Comparison of ENCODE assay signal across 8 mouse cellular contexts in the genomic region with DNA sequence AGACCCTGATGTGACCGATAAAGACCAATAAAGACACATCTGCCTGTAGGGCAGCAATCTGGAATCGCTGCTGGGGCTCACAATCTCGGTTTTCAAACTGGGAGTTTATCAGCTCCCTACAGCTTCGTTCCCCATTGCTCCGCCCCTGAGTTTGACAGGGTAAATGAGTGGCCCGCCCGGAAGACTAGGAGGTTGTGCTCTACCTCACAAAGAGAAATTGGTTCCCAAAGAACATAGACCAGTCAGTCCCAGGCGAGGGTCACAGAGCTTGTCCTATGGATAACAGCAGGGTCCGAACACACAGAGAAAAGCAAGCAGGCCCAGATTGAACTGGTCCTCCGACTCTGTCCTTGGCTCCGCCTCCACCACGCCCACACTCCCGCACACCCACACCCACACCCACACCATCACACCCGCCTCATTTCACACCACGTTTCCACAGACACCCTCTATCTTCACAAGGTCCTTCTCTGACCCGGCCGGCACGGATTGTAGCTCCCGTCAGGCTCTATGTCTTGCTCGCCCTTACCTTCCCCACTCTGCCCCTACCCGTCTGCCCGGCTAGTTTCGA. TPM values are rescaled to one million over a fixed set of nuclear protein-coding genes. Genes with fewer than 3 reads are reported as not detected.
DNase-seq lines count a peak whose midpoint lies in the region; ATAC-seq and TF ChIP-seq lines count a peak whose summit lies in the region.

No protein-coding gene starts in this region.

- peak overlapping the region; percentile 60 for H3K4me3 ChIP-seq in forebrain, postnatal 0 days (ENCODE audit: low read depth, low read length)
- peak overlapping the region; percentile 78 for H3K4me3 ChIP-seq in hindbrain, postnatal 0 days (ENCODE audit: low read length)
- peak overlapping the region; percentile 71 for H3K4me3 ChIP-seq in liver, embryonic 11.5 days (ENCODE audit: low read depth, low read length)
- peak overlapping the region; percentile 70 for H3K4me3 ChIP-seq in midbrain, postnatal 0 days (ENCODE audit: low read depth, low read length)

- no peaks in the 10 kb centered on the region for H3K9me3 ChIP-seq in forebrain, postnatal 0 days (ENCODE audit: low read length)
- H3K9me3 ChIP-seq in hindbrain, postnatal 0 days (ENCODE audit: low read length): no peaks in the 10 kb centered on the region
- H3K9me3 ChIP-seq in liver, embryonic 11.5 days (ENCODE audit: control insufficient read depth, low read length): no peaks in the 10 kb centered on the region
- no peaks in the 10 kb centered on the region for H3K9me3 ChIP-seq in midbrain, postnatal 0 days (ENCODE audit: low read length)

- no peaks in the 10 kb centered on the region for H3K36me3 ChIP-seq in forebrain, postnatal 0 days (ENCODE audit: insufficient read depth)
- H3K36me3 ChIP-seq in hindbrain, postnatal 0 days (ENCODE audit: insufficient read depth, low read length): no peaks in the 10 kb centered on the region
- H3K36me3 ChIP-seq in liver, embryonic 11.5 days (ENCODE audit: control insufficient read depth, insufficient read depth, low read length): no peaks in the 10 kb centered on the region
- no peaks in the 10 kb centered on the region for H3K36me3 ChIP-seq in midbrain, postnatal 0 days (ENCODE audit: insufficient read depth, low read length)

- H3K27me3 ChIP-seq in forebrain, postnatal 0 days (ENCODE audit: insufficient read depth, low read length): no peaks in the 10 kb centered on the region
- no peaks in the 10 kb centered on the region for H3K27me3 ChIP-seq in hindbrain, postnatal 0 days (ENCODE audit: insufficient read depth, low read length)
- peaks cover 15% of the 10 kb centered on the region; the same call in 1 of the 2 replicates for H3K27me3 ChIP-seq in liver, embryonic 11.5 days (replicated peaks; ENCODE audit: control insufficient read depth, insufficient read depth, low read length)
- no peaks in the 10 kb centered on the region for H3K27me3 ChIP-seq in midbrain, postnatal 0 days (ENCODE audit: insufficient read depth, low read length)

- H3K9ac ChIP-seq in forebrain, postnatal 0 days: peak overlapping the region; percentile 63
- peak overlapping the region; percentile 43 for H3K9ac ChIP-seq in hindbrain, postnatal 0 days (replicated peaks; ENCODE audit: low read length)
- 0 out of 2 replicates have a peak overlapping the region, but pooled peaks have one; percentile 3 for H3K9ac ChIP-seq in liver, embryonic 11.5 days (ENCODE audit: low read depth, low read length)
- H3K9ac ChIP-seq in midbrain, postnatal 0 days (replicated peaks; ENCODE audit: low read length, poor library complexity, severe bottlenecking): peak overlapping the region; percentile 52

- TF ChIP-seq CTCF in forebrain, postnatal 0 days (IDR thresholded peaks at IDR 0.05; ENCODE audit: low read depth): no peak
- no peak; the same call in 1 of the 2 replicates for TF ChIP-seq CTCF in hindbrain, postnatal 0 days (IDR thresholded peaks at IDR 0.05; ENCODE audit: low read depth)
- no peak for TF ChIP-seq CTCF in midbrain, postnatal 0 days (IDR thresholded peaks at IDR 0.05)

- peaks cover 4% of the 10 kb centered on the region; the same call in 1 of the 2 replicates for H3K4me1 ChIP-seq in forebrain, postnatal 0 days (ENCODE audit: insufficient read depth)
- no peaks in the 10 kb centered on the region for H3K4me1 ChIP-seq in hindbrain, postnatal 0 days (ENCODE audit: insufficient read depth, low read length)
- peaks cover 3% of the 10 kb centered on the region; the same call in 1 of the 2 replicates for H3K4me1 ChIP-seq in liver, embryonic 11.5 days (replicated peaks; ENCODE audit: control insufficient read depth, insufficient read depth, low read length)
- 0 out of 2 replicates have a peak, but pooled peaks cover 3% of the 10 kb centered on the region for H3K4me1 ChIP-seq in midbrain, postnatal 0 days (ENCODE audit: insufficient read depth, low read length)

- H3K4me2 ChIP-seq in forebrain, postnatal 0 days (ENCODE audit: low read depth): peak overlapping the region; percentile 56
- peak overlapping the region; percentile 98 for H3K4me2 ChIP-seq in hindbrain, postnatal 0 days (ENCODE audit: low read depth, low read length)
- H3K4me2 ChIP-seq in liver, embryonic 11.5 days: peak overlapping the region; percentile 74
- H3K4me2 ChIP-seq in midbrain, postnatal 0 days (ENCODE audit: low read depth, low read length, poor library complexity, severe bottlenecking): peak overlapping the region; percentile 97

- WGBS in forebrain, postnatal 0 days: under 1% methylated on average over 23 of the region's 23 CpGs
- under 1% methylated on average over 20 of the region's 23 CpGs for WGBS in hindbrain, postnatal 0 days
- under 1% methylated on average over 23 of the region's 23 CpGs for WGBS in liver, embryonic 11.5 days
- WGBS in midbrain, postnatal 0 days: 1% methylated on average over 22 of the region's 23 CpGs

- no peak for DNase-seq in cerebellum, adult 11-12 months
- peak; percentile 81 for DNase-seq in urinary bladder, postnatal 14 days (ENCODE audit: low spot score)
- no peak for DNase-seq in urinary bladder, postnatal 10 days (ENCODE audit: low spot score)
- DNase-seq in forebrain, postnatal 0 days: no peak
- DNase-seq in hindbrain, postnatal 0 days (ENCODE audit: low spot score): peak; percentile 70
- no peak for DNase-seq in liver, embryonic 11.5 days (ENCODE audit: low spot score)
- DNase-seq in midbrain, postnatal 0 days (ENCODE audit: low spot score): peak; percentile 73

- H3K27ac ChIP-seq in forebrain, postnatal 0 days (ENCODE audit: low read depth, low read length): peak overlapping the region; percentile 58
- peak overlapping the region; percentile 45; the same call in 1 of the 2 replicates for H3K27ac ChIP-seq in hindbrain, postnatal 0 days
- H3K27ac ChIP-seq in liver, embryonic 11.5 days (ENCODE audit: low read depth, low read length): no peak overlapping the region
- peak overlapping the region; percentile 52 for H3K27ac ChIP-seq in midbrain, postnatal 0 days (ENCODE audit: low read depth, low read length)

- ATAC-seq in cerebellum, adult (ENCODE audit: insufficient number of reproducible peaks, low FRiP score, low TSS enrichment): peak; percentile 80
- ATAC-seq in forebrain, postnatal 0 days: peak; percentile 91
- peak; percentile 94 for ATAC-seq in hindbrain, postnatal 0 days
- peak; percentile 79 for ATAC-seq in liver, embryonic 11.5 days (replicated peaks; ENCODE audit: low FRiP score)
- peak; percentile 92 for ATAC-seq in midbrain, postnatal 0 days (ENCODE audit: low FRiP score)

RNA-seq across cellular contexts. Expression of gene Cep55, which starts 0.6 kb away (rescaled TPM):
- total RNA-seq in forebrain, postnatal 0 days (2014; rRNA removed): 2.5 and 3.9 TPM in 2 replicates
- 2.3 and 2.7 TPM in 2 replicates for polyA plus RNA-seq in forebrain, postnatal 0 days (2015; fragmentation: Nextera tagmentation; extraction: Ambion mirVana)
- total RNA-seq in hindbrain, postnatal 0 days (2014; rRNA removed): 2.3 and 6.6 TPM in 2 replicates
- polyA plus RNA-seq in hindbrain, postnatal 0 days (2015; fragmentation: Nextera tagmentation; extraction: Ambion mirVana): 2.5 and 3.8 TPM in 2 replicates
- polyA plus RNA-seq in liver, embryonic 11.5 days (2014; fragmentation: Nextera tagmentation; extraction: Ambion mirVana): 16.0 and 16.7 TPM in 2 replicates
- total RNA-seq in midbrain, postnatal 0 days (2014; rRNA removed): 1.3 and 2.3 TPM in 2 replicates
- polyA plus RNA-seq in midbrain, postnatal 0 days (2015; fragmentation: Nextera tagmentation; extraction: Ambion mirVana): 0.88 and 0.90 TPM in 2 replicates

RNA-seq across cellular contexts. Expression of gene Myof, which starts 10.9 kb away (rescaled TPM):
- 4.8 and 5.1 TPM in 2 replicates for total RNA-seq in forebrain, postnatal 0 days (2014; rRNA removed)
- 1.4 and 1.5 TPM in 2 replicates for polyA plus RNA-seq in forebrain, postnatal 0 days (2015; fragmentation: Nextera tagmentation; extraction: Ambion mirVana)
- 3.7 and 4.2 TPM in 2 replicates for total RNA-seq in hindbrain, postnatal 0 days (2014; rRNA removed)
- polyA plus RNA-seq in hindbrain, postnatal 0 days (2015; fragmentation: Nextera tagmentation; extraction: Ambion mirVana): 1.4 and 2.6 TPM in 2 replicates
- polyA plus RNA-seq in liver, embryonic 11.5 days (2014; fragmentation: Nextera tagmentation; extraction: Ambion mirVana): 3.0 and 4.4 TPM in 2 replicates
- 5.4 and 6.5 TPM in 2 replicates for total RNA-seq in midbrain, postnatal 0 days (2014; rRNA removed)
- 1.9 and 2.1 TPM in 2 replicates for polyA plus RNA-seq in midbrain, postnatal 0 days (2015; fragmentation: Nextera tagmentation; extraction: Ambion mirVana)

RNA-seq across cellular contexts. Expression of gene Ffar4, which starts 42.6 kb away (rescaled TPM):
- total RNA-seq in forebrain, postnatal 0 days (2014; rRNA removed): 0.54 and 0.95 TPM in 2 replicates
- 0.15 and 0.20 TPM in 2 replicates for polyA plus RNA-seq in forebrain, postnatal 0 days (2015; fragmentation: Nextera tagmentation; extraction: Ambion mirVana)
- 0.11 TPM in 1 of 2 replicates, not detected in the other for total RNA-seq in hindbrain, postnatal 0 days (2014; rRNA removed)
- 0.24 and 0.29 TPM in 2 replicates for polyA plus RNA-seq in hindbrain, postnatal 0 days (2015; fragmentation: Nextera tagmentation; extraction: Ambion mirVana)
- polyA plus RNA-seq in liver, embryonic 11.5 days (2014; fragmentation: Nextera tagmentation; extraction: Ambion mirVana): 1.1 TPM in 2 replicates
- 0.16 TPM in 1 of 2 replicates, not detected in the other for total RNA-seq in midbrain, postnatal 0 days (2014; rRNA removed)
- 0.12 and 0.51 TPM in 2 replicates for polyA plus RNA-seq in midbrain, postnatal 0 days (2015; fragmentation: Nextera tagmentation; extraction: Ambion mirVana)

Comparison
In these comparisons a context has a peak if more than half of its experiments do, and no peak if none do; other contexts are left out.
1. DNase-seq: peak in urinary bladder, postnatal 14 days (single experiment), hindbrain, postnatal 0 days (single experiment) and midbrain, postnatal 0 days (single experiment); none in cerebellum, adult 11-12 months (single experiment), urinary bladder, postnatal 10 days (single experiment), forebrain, postnatal 0 days (single experiment) and liver, embryonic 11.5 days (single experiment).
2. H3K9ac ChIP-seq: peak in every context shown above with its lines; median percentile 63 in forebrain, postnatal 0 days; 52 in midbrain, postnatal 0 days; 43 in hindbrain, postnatal 0 days; 3 in liver, embryonic 11.5 days.
3. Peak in every context shown above with its lines, with median percentiles within 50 percentile points of each other: ATAC-seq, H3K4me2 ChIP-seq and H3K4me3 ChIP-seq.